Mouse (Mus musculus) layer of hippocampus, adult 11-12 months (tissue): ENCODE data around the gene Amotl2.
A peak's percentile ranks its signal among the peaks of the same experiment; 100 is the strongest.

Source experiments
- DNase-seq: peaks from one replicate; pipeline ENCODE4 v3.0.0; 2022; ENCODE audit warnings: low spot score

The Amotl2 gene

DNA sequence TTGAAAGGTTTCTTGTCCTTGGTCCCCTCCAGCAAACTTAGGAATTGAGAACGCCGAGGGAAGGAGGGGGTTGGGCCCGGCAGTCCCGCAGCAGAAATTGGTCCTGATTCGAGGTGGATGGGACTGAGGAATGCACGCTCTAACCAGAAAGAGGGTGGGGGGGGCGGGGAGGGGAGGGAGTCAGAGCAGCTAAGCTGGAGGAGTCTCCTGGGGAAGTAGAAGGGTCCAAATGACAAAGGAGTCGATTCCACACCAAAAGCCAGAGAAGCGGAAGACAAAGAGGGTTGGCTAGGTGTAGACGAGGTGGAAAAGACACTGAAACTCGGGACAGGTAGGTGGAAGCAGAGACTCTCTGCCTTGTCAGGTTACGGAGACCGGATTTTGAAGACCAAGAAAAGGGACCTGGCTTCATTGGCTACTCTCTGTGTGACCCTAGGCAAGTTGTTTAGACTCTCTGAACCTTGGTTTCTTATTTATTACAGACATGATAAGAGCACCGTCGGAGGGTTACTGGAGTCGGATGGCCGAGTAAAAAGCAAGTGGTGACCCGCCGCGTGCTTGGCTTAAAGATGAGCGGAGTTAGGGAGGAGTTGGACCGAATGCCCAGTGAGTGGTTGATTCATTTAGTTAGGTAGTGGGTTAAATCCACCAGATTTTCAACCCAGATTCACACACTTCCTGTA lies at the start of gene Amotl2:
TSS of gene Amotl2 (plus strand) at position 192 of the 683 bp plus-strand sequence.
- no peak for DNase-seq

DNA sequence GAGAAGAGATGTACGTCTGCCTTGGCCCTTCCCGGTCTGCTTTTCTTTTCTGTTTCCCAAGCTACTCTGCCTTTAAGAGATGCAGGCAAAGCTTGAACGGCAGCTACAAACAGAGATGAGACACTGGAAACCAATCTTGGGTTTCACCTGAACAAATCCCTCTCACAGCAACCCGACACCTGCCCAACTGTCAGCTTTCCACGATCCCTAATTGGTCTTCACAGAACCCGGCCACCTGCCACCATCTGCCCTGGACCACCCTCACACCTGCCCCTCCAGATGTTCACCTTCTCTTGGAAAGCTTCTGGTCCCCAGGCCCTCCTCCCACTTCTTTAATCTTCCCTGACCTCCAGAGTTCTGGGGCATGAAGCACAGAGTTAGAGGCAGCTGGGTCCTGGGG lies 48.4 kb upstream of the Amotl2 start:
- DNase-seq, result no peak

- DNase-seq, result no peak
These were observed 47.6 kb upstream of the Amotl2 start for GRCm38 (mm10) chr9:102668906-102669305.

DNA sequence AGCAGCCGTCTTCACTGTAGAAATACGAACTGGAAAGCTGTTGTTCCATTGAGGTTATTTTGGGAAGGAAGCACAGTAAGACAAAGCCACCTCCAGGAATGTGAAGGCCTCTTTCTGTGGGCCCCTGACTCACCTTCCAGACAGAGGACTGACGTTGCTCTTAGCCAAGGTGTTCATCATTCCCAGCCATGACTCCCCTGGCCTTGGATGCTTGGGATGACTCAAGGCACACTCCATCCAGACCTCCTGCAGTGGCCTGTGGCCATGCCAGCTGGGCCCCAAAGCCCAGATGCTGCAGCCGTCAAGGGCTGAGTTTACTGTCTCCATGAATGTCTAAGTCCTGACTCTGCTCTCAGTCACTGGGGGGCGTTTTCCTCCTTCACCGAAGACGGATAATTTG lies 43.1 kb upstream of the Amotl2 start:
- DNase-seq, result no peak

DNA sequence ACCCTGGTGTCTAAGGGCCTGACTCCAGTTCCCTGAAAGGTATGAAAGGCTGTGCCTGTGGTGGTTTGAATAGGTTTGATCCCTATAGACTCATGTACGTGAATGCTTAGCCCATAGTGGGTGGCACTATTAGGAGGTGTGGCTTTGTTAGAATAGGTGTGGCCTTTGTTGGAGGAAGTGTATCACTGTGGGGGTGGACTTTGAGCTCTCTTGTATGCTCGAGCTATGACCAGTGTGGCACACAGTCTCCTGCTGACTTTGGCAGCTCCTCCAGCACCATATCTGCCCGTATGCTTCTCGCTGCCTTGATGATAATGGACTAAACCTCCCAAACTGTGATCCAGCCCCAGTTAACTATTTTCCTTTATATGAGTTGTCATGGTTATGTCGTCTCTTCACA lies 40.5 kb upstream of the Amotl2 start:
- no peak for DNase-seq

DNA sequence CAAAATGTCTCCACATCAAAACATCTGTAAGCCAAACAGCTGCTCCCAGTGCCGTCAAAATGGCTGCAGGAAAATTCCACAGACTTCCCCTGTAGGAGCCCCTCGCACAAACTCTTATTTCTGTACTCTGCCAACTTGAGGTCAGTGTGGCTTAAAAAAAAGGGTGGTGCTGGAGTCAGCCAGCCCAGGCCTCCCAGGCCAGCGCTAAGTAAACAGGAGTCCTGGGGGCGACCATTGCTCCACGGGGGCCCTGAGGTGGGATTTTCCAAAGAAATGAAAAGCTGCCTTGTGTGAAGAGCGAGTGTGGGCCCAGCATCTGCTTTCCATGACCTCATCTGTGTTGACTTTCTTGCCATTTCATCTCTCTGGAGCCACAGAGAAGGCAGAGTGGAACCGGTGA lies 35.0 kb upstream of the Amotl2 start:
- DNase-seq, result no peak

GRCm38 (mm10) chr9:102687943-102688342 lies 28.5 kb upstream of the Amotl2 start:
- DNase-seq, result no peak

- DNase-seq, result no peak
These were observed 27.0 kb upstream of the Amotl2 start for GRCm38 (mm10) chr9:102689406-102689939.

GRCm38 (mm10) chr9:102689940-102690642 lies 26.4 kb upstream of the Amotl2 start:
- DNase-seq, result peak; percentile 52

GRCm38 (mm10) chr9:102690891-102691290 lies 25.6 kb upstream of the Amotl2 start:
- no peak for DNase-seq

DNA sequence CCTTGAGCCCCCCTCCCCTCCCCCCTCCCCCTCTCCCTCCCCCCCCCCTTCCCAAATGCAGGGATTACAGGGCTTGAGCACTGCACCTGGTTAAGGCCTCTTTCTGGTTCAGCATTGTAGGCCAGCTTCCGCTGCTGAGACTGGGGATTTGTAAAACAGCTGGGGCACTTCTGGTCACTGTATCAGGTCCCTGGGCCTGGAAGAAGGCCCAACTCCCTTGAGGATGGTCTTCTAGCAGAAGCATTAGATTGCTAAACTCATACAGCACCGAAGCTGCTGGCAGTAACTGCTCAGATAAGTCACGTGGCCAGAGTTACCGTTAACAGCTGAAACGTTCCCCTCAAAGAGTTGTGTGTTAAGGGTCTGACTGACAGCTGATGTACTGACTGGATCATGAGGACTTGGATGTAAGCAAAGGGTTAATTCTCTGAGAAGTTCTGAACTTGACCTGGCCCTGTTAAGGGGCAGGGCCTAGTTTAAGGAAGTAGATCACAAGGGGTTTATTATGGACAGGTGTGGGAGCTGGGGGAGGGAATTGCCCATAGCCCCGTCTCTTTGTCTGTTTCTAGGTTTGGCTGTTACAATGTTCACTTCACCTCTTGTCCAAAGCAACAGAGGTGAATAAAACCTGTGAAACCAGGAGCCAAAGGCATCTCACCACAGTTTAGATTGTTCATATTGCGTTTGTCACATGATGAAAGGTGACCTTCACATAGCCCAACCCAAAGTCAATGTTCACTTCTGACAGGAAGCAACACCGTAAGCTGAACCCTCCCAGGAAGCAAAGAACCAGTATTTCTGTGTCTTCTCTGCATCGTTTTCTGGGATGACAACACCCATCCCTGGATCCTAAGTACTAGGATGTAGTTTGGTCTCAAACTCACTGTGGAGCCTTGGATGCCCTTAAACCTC lies 23.7 kb upstream of the Amotl2 start:
- DNase-seq, result no peak

DNA sequence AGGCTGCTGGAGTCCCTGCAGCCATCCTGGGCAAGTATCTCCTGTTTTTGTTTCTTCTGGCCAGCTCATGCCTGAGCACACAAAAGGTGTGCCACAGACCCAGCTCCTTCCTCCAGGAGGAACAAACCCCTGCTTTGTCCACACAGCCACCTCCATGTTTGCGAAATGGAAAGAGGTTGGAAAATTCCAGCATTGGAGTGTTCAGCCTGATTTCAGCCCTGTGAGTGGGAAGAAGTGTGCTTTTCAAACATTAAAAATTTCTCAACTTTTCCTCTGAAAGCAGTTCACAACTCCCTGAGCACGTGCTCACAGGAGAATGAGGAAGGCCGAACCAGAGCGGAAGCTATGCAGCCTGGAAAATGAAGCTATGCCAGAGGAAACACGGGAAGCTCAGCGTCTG lies 15.4 kb upstream of the Amotl2 start:
- no peak for DNase-seq

DNA sequence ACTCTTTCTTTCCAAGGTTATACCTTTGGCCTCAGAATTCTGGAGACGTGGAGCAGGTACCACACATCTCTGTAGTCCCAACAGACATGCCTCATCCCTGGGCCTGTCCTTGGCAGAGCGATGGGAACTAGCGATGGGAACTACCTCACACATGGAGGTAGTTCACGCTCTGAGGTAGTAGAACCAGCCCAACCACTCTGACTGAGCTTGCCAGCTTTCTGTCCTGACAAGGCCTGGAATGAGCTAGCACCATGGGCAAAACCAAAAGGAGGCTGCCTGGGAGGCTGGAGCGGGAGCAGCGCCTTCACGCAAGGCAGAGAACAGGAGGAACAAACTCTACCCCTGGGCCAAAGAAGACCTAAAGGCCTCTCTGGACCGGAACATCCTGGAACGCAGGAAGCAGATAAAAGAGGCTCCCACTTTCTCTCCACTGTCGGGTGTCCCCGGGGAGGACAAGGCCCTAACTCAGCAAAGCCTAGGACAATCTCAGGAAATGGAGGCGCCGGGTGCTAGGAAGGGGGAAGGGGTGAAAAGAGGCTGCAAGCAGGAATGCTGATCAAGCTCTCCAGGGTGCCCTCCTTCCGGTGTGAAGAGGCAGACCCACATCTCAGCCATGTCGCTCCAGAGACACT lies 6.9 kb upstream of the Amotl2 start:
- DNase-seq, result no peak

- DNase-seq, result no peak
These were observed 6.0 kb upstream of the Amotl2 start for GRCm38 (mm10) chr9:102710520-102710919.

DNA sequence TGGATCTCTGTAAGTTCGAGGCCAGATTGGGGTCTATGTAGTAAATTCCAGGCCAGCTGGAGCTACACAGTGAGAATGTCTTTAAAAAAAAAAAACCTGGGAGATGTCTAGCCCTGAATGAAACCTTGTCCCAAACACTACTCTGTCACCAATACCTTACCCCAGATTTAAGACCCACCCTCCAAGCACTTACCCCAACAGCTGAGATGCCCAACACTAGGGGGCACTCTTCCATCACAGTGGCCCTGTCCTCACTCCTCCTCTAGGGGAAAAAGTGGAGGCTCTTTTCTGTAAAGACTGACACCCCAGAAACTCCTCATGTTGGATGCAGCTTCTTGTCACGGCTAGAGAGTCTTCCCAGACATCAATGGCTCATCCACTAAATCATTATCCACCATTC lies 2.7 kb upstream of the Amotl2 start:
- peak; percentile 61 for DNase-seq

- no peak for DNase-seq
These were observed 1.5 kb upstream of the Amotl2 start for GRCm38 (mm10) chr9:102714893-102715505.

GRCm38 (mm10) chr9:102715506-102715900 lies 969 bp upstream of the Amotl2 start:
- no peak for DNase-seq

- peak; percentile 83 for DNase-seq
These were observed 853 bp downstream of the Amotl2 start for GRCm38 (mm10) chr9:102717164-102717885.

- peak; percentile 76 for DNase-seq
These were observed 1.6 kb downstream of the Amotl2 start for GRCm38 (mm10) chr9:102717886-102718643.

DNA sequence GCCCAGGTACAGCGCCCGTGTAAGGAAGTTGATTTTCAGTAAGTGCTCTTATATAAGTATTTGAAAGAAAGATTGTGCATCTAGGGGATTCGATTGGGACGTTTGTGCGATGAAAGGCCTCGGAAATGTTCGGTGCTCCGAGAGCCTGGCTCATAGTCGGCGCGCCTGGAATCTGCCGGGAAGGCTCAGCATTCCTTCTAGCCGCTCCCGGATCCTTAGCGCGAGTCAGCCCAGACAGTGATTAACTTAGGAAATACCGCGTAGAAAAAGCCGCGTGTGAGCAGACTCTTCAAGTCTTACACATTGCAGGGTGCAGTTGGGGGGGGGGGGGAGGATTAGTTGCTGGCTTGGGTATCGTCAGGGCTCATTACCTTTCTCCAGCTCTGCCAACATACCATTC lies 2.2 kb downstream of the Amotl2 start:
- no peak for DNase-seq
